Mouse (Mus musculus) neural tube, embryonic 15.5 days (tissue): ENCODE measurements around the gene Nup210. TPM values are rescaled to one million over a fixed set of nuclear protein-coding genes. Genes with fewer than 3 reads are reported as not detected.

ENCODE experiments used
- ATAC-seq: fragments of 200-750 bp; cut with Nextera tagmentation; 2 replicates; pipeline ENCODE4 v1.8.0; 2017; ENCODE audit warnings: mild to moderate bottlenecking, moderate TSS enrichment, moderate library complexity; ENCODE audit not compliant: low FRiP score
- H3K27ac ChIP-seq: fragments of 300-500 bp; sonication (generic); replicated peaks from 2 replicates; pipeline ENCODE4 v1.5.1; 2015; ENCODE audit warnings: mild to moderate bottlenecking, inconsistent platforms
- H3K27me3 ChIP-seq: fragments of 300-500 bp; sonication (generic); replicated peaks from 2 replicates; pipeline ENCODE4 v1.6.1; 2015; ENCODE audit warnings: inconsistent platforms
- H3K36me3 ChIP-seq: fragments of 300-500 bp; sonication (generic); 2 replicates; pipeline ENCODE4 v1.6.1; 2015; ENCODE audit warnings: inconsistent platforms
- H3K4me1 ChIP-seq: fragments of 300-500 bp; sonication (generic); 2 replicates; pipeline ENCODE4 v1.6.1; 2015; ENCODE audit warnings: inconsistent platforms
- H3K4me2 ChIP-seq: fragments of 300-500 bp; sonication (generic); 2 replicates; pipeline ENCODE4 v1.6.1; 2015; ENCODE audit warnings: inconsistent platforms, mild to moderate bottlenecking, moderate library complexity
- H3K4me3 ChIP-seq: fragments of 300-500 bp; sonication (generic); replicated peaks from 2 replicates; pipeline ENCODE4 v1.5.1; 2015; ENCODE audit warnings: mild to moderate bottlenecking, inconsistent platforms
- H3K9ac ChIP-seq: fragments of 300-500 bp; sonication (generic); replicated peaks from 2 replicates; pipeline ENCODE4 v1.6.1; 2015; ENCODE audit warnings: mild to moderate bottlenecking, inconsistent platforms
- H3K9me3 ChIP-seq: fragments of 300-500 bp; sonication (generic); replicated peaks from 2 replicates; pipeline ENCODE4 v1.6.1; 2016; ENCODE audit warnings: inconsistent platforms
- WGBS: fragments of 180-500 bp; shearing (Covaris S2); methylation state at CpG from one replicate; pipeline ENCODE4 v1.1.7; 2015; ENCODE audit warnings: mixed read lengths; 5-methylcytosine and 5-hydroxymethylcytosine counted together
- polyA plus RNA-seq: library from polyadenylated mRNA; unstranded; fragments of >200 nt; fragmentation: Nextera tagmentation; extraction: Ambion mirVana; gene quantifications from 2 replicates; pipeline ENCODE4 v1.2.1, GENCODE M21; 2015

The Nup210 gene
- polyA plus RNA-seq, 1 experiment from 2014 or later, result 15.4 TPM

DNA sequence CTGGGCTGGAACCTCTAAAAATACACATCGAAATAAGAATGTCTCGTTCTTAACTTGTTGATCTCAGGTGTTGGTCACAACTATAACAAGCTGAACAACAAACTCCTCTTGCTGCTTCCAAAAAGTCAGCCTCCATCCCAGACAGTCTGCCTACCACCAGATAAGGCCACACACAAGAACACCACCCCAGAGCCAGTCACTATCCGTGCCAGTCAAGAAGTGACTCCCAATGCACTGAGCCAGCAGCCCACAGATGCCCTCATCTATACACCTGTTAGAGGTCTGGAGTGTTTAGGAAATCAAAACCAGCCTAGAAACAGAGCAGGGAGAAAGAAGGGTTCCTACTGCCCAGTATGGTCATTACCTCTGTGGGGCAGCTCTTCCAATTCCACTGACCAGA, 18.8 kb downstream of the Nup210 start:
- Histone ChIP-seq H3K4me3 (no peak overlapping the region), H3K9me3 (no peaks in the 10 kb centered on the region), H3K4me1 (no peaks in the 10 kb centered on the region), H3K4me2 (no peak overlapping the region), H3K27ac (no peak overlapping the region), H3K27me3 (no peaks in the 10 kb centered on the region), H3K36me3 (peaks cover 44% of the 10 kb centered on the region), H3K9ac (no peak overlapping the region)
- 98% methylated on average over 3 of the region's 3 CpGs for WGBS
- no peak for ATAC-seq

DNA sequence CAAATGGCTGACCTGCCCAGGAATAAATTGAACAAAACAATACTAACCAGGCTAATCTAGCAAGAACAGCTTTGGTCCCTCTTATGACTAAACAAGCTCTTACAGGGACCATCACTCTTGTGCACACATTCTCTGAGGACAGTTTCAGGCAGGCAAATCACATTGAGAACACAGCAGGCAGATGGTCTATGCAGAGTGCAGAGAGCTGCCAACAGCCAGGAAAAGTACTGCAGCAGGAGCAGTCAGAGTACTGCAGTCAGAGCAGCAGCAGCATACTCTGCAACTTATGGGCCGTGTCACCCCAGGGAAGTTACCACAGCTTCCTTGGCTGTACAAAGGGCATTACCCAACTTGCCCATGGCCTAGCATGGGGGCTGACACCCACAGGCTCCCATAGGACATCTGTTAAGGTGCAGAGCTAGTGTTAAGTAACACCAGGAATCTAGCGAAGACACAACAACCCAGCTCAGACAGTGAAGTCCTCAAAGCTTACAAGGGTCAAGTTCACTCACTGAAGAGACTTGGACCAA, 21.5 kb downstream of the Nup210 start:
- H3K36me3 ChIP-seq, result peaks cover 51% of the 10 kb centered on the region
- H3K4me1 ChIP-seq, result no peaks in the 10 kb centered on the region
- no peak for ATAC-seq
- no peaks in the 10 kb centered on the region for H3K9me3 ChIP-seq
- H3K4me2 ChIP-seq, result no peak overlapping the region
- WGBS, result 88% methylated on average over 2 of the region's 2 CpGs
- no peak overlapping the region for H3K27ac ChIP-seq
- no peaks in the 10 kb centered on the region for H3K27me3 ChIP-seq
- no peak overlapping the region for H3K9ac ChIP-seq
- no peak overlapping the region for H3K4me3 ChIP-seq

DNA sequence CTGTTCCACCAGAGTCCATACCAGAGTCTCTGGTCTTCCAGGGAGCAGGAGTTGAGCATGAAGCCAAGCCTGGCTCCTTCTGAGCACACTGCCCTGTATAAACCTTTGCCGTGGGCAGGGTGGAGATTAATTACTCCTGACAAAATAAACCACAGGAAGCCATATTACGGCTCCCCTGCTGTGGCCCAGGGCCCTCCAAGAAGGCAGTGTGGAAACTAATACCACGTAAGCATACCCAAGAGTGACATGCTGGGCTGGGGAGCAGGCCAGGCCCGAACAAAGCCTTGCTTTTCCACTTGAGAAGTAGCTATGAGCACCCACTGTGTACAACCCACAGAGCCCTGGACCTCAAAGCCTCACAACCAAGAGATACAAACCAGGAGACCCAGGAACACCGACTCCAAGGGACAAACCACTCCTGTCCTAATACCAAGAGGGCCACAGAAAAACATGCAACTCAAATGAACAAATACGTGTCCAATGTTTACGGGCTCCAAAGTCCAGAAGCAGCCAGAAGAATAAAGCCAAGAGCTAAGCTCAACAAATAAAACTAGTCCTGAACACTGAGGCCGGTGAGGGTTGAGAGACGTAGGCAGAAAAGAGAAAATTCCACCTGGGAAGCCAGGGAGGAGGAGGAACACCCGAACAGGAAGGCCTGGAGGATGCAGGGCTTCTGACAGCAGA, 24.3 kb downstream of the Nup210 start:
- no peaks in the 10 kb centered on the region for H3K9me3 ChIP-seq
- no peak overlapping the region for H3K27ac ChIP-seq
- no peak for ATAC-seq
- WGBS, result 72% methylated on average over 10 of the region's 10 CpGs
- no peaks in the 10 kb centered on the region for H3K4me1 ChIP-seq
- H3K9ac ChIP-seq, result no peak overlapping the region
- no peaks in the 10 kb centered on the region for H3K27me3 ChIP-seq
- H3K36me3 ChIP-seq, result peaks cover 64% of the 10 kb centered on the region
- H3K4me2 ChIP-seq, result no peak overlapping the region
- H3K4me3 ChIP-seq, result no peak overlapping the region

DNA sequence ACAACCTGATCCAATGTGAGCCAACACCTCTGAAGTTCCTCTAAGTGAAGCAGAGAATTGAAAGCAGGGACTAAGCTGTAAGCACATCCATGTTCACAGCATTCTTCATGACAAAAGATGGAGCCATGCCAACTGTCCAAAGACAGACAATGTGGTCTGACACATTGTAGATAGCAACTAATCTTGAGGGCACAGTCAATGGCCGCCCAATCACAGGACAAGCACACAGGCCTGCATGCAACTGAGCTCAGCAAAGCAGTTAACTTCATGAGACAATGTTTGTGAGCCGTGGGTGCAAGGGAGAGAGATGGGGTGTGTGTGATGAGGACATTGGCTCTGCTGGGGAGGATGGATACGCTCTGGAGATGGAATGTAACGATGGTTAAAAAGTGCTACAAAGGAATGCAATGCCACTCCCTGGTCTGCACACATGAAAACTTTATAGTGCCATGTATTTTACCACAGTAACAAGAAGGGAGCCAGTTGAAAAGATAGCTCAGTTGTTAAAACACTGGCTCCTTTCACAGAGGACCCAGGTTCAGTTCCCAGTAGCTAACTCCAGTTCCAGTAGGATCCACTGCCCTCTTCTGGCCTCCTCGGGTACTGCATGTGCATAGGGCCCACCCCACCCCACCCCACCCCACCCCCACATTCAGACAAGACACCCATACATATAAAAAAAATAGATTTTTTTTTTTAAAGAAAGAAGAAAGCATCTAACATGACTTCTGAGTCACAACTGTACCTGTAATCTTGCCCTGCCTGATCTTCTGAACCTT, 31.3 kb downstream of the Nup210 start:
- 80% methylated on average over 5 of the region's 5 CpGs for WGBS
- ATAC-seq, result no peak
- no peak overlapping the region for H3K9ac ChIP-seq
- no peak overlapping the region for H3K4me2 ChIP-seq
- H3K27ac ChIP-seq, result no peak overlapping the region
- no peaks in the 10 kb centered on the region for H3K27me3 ChIP-seq
- no peaks in the 10 kb centered on the region for H3K4me1 ChIP-seq
- H3K36me3 ChIP-seq, result peaks cover 56% of the 10 kb centered on the region
- no peak overlapping the region for H3K4me3 ChIP-seq
- H3K9me3 ChIP-seq, result no peaks in the 10 kb centered on the region

DNA sequence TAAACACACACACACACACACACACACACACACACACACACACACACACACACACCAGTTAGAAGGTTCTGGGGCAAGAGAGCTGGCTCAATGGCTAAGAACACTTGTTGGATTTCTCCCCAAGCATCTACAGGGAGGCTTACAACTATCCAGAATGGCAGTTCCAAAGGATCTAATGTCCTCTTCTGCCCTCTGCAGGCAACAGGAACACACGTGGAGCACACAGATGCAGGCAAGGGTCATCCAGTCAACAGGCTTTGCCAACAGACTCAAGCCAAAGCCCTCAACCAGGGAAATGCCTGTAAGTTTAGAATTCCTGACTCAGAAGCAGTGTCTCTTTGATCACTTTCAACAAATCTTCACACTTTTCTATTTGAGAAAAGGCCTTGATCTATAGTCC, 36.6 kb downstream of the Nup210 start:
- Histone ChIP-seq H3K9me3 (no peaks in the 10 kb centered on the region), H3K4me1 (no peaks in the 10 kb centered on the region; the same call in 1 of the 2 replicates), H3K4me2 (no peak overlapping the region), H3K27me3 (no peaks in the 10 kb centered on the region), H3K36me3 (peaks cover 32% of the 10 kb centered on the region), H3K27ac (no peak overlapping the region), H3K9ac (no peak overlapping the region), H3K4me3 (no peak overlapping the region)
- no peak for ATAC-seq
- WGBS, result 45% methylated on average over 1 of the region's 1 CpGs

DNA sequence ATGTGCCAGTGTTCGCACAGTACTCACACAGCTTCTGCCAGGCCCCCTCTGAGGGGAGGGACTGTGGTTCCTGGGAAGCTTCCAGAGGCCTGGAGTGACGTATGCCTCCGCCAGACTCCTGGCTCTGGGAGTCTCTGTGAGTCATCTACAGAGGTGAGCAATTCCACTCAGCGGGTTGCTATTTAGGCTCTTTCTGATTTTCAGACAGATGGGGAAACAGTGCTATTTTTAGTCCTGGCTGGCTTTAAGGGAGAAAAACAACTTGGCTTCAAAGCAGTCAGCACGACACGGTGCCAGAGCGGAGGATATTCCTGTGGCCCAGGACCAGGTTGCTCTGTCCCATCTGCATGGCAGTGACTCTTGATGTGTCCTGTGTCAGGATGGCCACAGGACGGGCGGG, 40.4 kb downstream of the Nup210 start:
- Histone ChIP-seq H3K27me3 (no peaks in the 10 kb centered on the region), H3K27ac (no peak overlapping the region), H3K36me3 (peaks cover 50% of the 10 kb centered on the region), H3K4me3 (no peak overlapping the region), H3K9ac (no peak overlapping the region), H3K4me1 (no peaks in the 10 kb centered on the region; the same call in 1 of the 2 replicates), H3K9me3 (no peaks in the 10 kb centered on the region), H3K4me2 (no peak overlapping the region)
- 75% methylated on average over 9 of the region's 9 CpGs for WGBS
- no peak for ATAC-seq

DNA sequence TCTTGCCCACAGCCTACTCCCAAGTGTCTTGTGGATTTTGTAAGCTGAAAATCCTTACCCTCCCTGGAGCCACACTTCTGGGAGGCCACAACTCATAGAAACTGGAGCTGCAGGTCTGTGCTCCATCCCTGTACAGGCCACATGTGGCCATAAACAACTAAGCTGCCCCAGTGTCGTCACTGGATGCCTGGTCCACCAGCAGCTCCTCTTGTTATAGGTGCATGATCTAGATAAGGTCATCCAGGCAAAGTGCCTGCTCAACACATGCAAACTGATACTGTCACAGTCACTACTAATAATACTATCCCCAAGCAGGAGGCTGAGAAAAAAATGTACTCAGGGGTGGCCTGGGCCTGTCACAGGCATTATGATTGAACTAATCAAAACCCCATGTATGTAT, 48.1 kb downstream of the Nup210 start:
- no peaks in the 10 kb centered on the region for H3K4me1 ChIP-seq
- H3K36me3 ChIP-seq, result peaks cover 50% of the 10 kb centered on the region
- H3K27me3 ChIP-seq, result no peaks in the 10 kb centered on the region
- H3K4me2 ChIP-seq, result no peak overlapping the region
- no peak overlapping the region for H3K27ac ChIP-seq
- H3K9ac ChIP-seq, result no peak overlapping the region
- 84% methylated on average over 1 of the region's 1 CpGs for WGBS
- ATAC-seq, result no peak
- no peak overlapping the region for H3K4me3 ChIP-seq
- H3K9me3 ChIP-seq, result no peaks in the 10 kb centered on the region

DNA sequence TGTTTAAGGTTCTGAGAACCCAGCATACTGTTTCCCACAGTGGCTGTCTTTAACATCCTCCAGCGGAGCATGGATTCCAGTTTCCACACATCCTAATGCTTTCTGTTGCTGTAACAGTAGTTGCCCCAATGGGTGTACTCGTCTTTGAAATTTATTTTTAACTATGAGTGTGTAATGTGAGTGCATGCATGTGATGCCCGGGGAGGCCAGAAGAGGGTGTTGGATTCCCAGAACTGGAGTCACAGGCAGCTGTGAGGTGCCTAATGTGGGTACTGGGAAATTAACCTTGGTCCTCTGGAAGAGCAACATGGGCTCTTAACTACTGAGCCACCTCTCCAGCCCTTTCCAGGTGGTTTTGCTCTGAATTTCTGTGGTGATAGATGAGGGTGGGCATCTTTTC, 49.6 kb downstream of the Nup210 start:
- peaks cover 49% of the 10 kb centered on the region for H3K36me3 ChIP-seq
- no peak for ATAC-seq

DNA sequence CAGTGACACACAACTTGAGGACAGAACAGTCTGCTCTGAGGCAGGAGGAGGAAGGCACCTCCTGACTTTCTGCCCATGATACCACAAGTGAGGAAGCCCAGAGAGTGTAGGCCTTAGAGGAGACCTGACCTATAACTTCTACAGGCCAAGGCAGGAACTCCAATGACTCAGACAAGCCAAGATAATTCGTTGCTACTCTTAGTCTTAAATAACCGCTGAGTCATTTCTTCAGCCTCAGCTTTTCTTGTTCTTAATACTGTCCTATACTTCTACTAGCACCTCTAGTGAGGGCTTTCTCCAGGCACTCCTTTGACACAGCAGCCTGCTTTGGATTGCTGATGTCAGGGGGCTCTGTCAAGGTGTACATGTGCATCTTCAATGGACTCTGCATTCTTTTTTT, 55.3 kb downstream of the Nup210 start:
- no peak overlapping the region for H3K27ac ChIP-seq
- no peak overlapping the region for H3K4me3 ChIP-seq
- no peak overlapping the region for H3K4me2 ChIP-seq
- ATAC-seq, result no peak
- H3K9ac ChIP-seq, result no peak overlapping the region
- H3K4me1 ChIP-seq, result 0 out of 2 replicates have a peak, but pooled peaks cover 2% of the 10 kb centered on the region
- no peaks in the 10 kb centered on the region for H3K9me3 ChIP-seq
- H3K36me3 ChIP-seq, result peaks cover 35% of the 10 kb centered on the region
- WGBS, result 90% methylated on average over 2 of the region's 2 CpGs
- no peaks in the 10 kb centered on the region for H3K27me3 ChIP-seq

More for the DNA sequence above, 49.6 kb downstream of the Nup210 start:
- H3K9ac ChIP-seq, result no peak overlapping the region
- no peak overlapping the region for H3K27ac ChIP-seq
- no peaks in the 10 kb centered on the region for H3K27me3 ChIP-seq
- H3K4me3 ChIP-seq, result no peak overlapping the region
- H3K9me3 ChIP-seq, result no peaks in the 10 kb centered on the region
- H3K4me2 ChIP-seq, result no peak overlapping the region
- 89% methylated on average over 3 of the region's 3 CpGs for WGBS
- no peaks in the 10 kb centered on the region for H3K4me1 ChIP-seq

DNA sequence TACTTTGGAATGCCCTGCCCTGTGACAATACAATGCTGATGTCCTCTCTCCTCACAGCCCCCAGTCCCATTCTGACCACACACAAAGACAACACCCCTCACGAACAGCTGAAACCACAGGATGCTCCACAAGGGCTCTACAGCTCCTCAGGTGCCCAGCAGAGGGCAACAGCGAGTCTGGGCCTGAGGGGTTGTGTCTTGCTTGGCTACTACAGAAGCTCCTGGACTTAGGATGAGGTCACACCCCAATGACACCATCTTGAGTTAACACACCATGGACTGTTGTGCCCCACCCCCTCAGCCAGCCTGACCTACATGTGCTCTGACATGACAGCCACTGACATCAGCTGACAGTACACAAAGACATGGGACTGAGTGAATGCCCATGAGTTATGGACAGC, 56.9 kb downstream of the Nup210 start:
- Histone ChIP-seq H3K27ac (no peak overlapping the region), H3K27me3 (no peaks in the 10 kb centered on the region), H3K9me3 (no peaks in the 10 kb centered on the region), H3K9ac (no peak overlapping the region), H3K4me1 (0 out of 2 replicates have a peak, but pooled peaks cover 2% of the 10 kb centered on the region), H3K4me2 (no peak overlapping the region), H3K36me3 (peaks cover 37% of the 10 kb centered on the region), H3K4me3 (no peak overlapping the region)
- no peak for ATAC-seq
- 56% methylated on average over 2 of the region's 2 CpGs for WGBS

DNA sequence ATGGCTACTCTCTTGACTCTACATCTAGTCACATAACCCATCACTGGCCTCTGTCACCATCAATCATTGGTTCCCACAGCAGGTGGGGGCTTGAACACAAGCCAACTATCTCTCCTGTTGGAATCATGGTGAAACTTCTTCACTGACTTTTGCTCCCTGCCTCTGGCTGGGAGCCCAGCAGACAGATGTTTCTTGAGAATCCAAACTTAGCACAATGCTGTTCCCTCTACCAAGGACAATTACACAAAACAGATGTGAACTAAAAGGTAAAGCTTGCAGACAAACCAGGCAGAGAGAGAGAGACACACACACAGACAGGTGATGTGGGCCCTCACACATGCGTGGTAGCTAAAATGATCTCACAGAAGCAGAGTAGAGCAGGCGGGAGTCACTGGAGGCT, 58.6 kb downstream of the Nup210 start:
- Histone ChIP-seq H3K4me3 (no peak overlapping the region), H3K9ac (no peak overlapping the region), H3K36me3 (peaks cover 40% of the 10 kb centered on the region), H3K4me1 (0 out of 2 replicates have a peak, but pooled peaks cover 2% of the 10 kb centered on the region), H3K27ac (no peak overlapping the region), H3K27me3 (no peaks in the 10 kb centered on the region), H3K4me2 (no peak overlapping the region), H3K9me3 (no peaks in the 10 kb centered on the region)
- 73% methylated on average over 2 of the region's 2 CpGs for WGBS
- ATAC-seq, result no peak

DNA sequence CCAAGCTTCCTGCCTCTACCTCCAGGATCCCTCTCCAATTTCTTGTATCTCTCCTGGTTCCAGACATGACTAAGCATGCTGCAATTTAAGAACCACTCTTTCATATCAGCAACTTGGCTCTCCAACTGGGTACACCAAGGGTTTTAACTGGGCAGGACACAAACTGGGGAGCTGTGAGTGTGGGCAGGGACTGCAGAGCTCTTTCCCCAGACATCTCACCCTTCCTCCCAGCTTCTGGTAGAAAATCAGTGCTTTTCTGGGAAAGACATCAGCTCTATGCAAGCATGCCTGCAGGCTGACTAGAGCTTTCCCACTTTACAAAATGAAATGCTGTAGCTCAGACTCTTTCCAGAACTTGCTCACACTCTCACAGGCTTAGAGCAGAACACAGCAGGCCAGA, 60.3 kb downstream of the Nup210 start:
- H3K4me1 ChIP-seq, result 0 out of 2 replicates have a peak, but pooled peaks cover 2% of the 10 kb centered on the region
- no peak overlapping the region for H3K27ac ChIP-seq
- H3K9me3 ChIP-seq, result no peaks in the 10 kb centered on the region
- H3K9ac ChIP-seq, result no peak overlapping the region
- no peaks in the 10 kb centered on the region for H3K27me3 ChIP-seq
- peaks cover 35% of the 10 kb centered on the region for H3K36me3 ChIP-seq
- ATAC-seq, result no peak
- H3K4me3 ChIP-seq, result no peak overlapping the region
- no peak overlapping the region for H3K4me2 ChIP-seq
